Mouse (Mus musculus): ENCODE measurements around the gene Mtss1l.

Gene Mtss1l

GRCm38 (mm10) chr8:110720685-110721598, at the start of gene Mtss1l:
Gene Mtss1l, plus strand, starts transcription at chr8:110721476.
- DNase-seq = peak; percentile 57 to 63

- DNase-seq = peak; percentile 42 to 59
Observed at GRCm38 (mm10) chr8:110672133-110672532, 49.1 kb upstream of the Mtss1l start.

GRCm38 (mm10) chr8:110673168-110673567, 48.1 kb upstream of the Mtss1l start:
- DNase-seq = peak; percentile 20 to 41

- DNase-seq = no peak
Observed at GRCm38 (mm10) chr8:110674589-110674988, 46.7 kb upstream of the Mtss1l start.

GRCm38 (mm10) chr8:110676702-110677101, 44.6 kb upstream of the Mtss1l start:
- DNase-seq = no peak

GRCm38 (mm10) chr8:110677174-110677660, 44.1 kb upstream of the Mtss1l start:
- DNase-seq = no peak

GRCm38 (mm10) chr8:110678989-110679388, 42.3 kb upstream of the Mtss1l start:
- DNase-seq = no peak

GRCm38 (mm10) chr8:110687726-110688125, 33.5 kb upstream of the Mtss1l start:
- peak; percentile 61 to 64 for DNase-seq

- no peak for DNase-seq
Observed at GRCm38 (mm10) chr8:110689961-110690360, 31.3 kb upstream of the Mtss1l start.

GRCm38 (mm10) chr8:110694226-110694625, 27.1 kb upstream of the Mtss1l start:
- DNase-seq = no peak

GRCm38 (mm10) chr8:110694826-110695225, 26.4 kb upstream of the Mtss1l start:
- DNase-seq = no peak

GRCm38 (mm10) chr8:110695431-110695830, 25.8 kb upstream of the Mtss1l start:
- no peak for DNase-seq

GRCm38 (mm10) chr8:110696051-110696450, 25.2 kb upstream of the Mtss1l start:
- no peak for DNase-seq

GRCm38 (mm10) chr8:110697571-110697970, 23.7 kb upstream of the Mtss1l start:
- no peak for DNase-seq

GRCm38 (mm10) chr8:110698098-110698497, 23.2 kb upstream of the Mtss1l start:
- no peak for DNase-seq

GRCm38 (mm10) chr8:110699501-110699900, 21.8 kb upstream of the Mtss1l start:
- DNase-seq = no peak

GRCm38 (mm10) chr8:110700561-110700960, 20.7 kb upstream of the Mtss1l start:
- DNase-seq = no peak

- DNase-seq = no peak
Observed at GRCm38 (mm10) chr8:110702636-110703459, 18.4 kb upstream of the Mtss1l start.

GRCm38 (mm10) chr8:110703460-110704061, 17.7 kb upstream of the Mtss1l start:
- DNase-seq = no peak

GRCm38 (mm10) chr8:110704103-110704502, 17.2 kb upstream of the Mtss1l start:
- no peak for DNase-seq

GRCm38 (mm10) chr8:110705391-110706287, 15.6 kb upstream of the Mtss1l start:
- DNase-seq = no peak

GRCm38 (mm10) chr8:110706288-110706870, 14.9 kb upstream of the Mtss1l start:
- DNase-seq = no peak

Measured in kidney, adult 8-10 months (tissue).